In genomic region chr17:50740804-50741203, GRCm38 (mm10) we compare ENCODE assay signal across 25 mouse cellular contexts.
"Had no signal": no experiment of that assay in that cellular context is flagged by ENCODE, and none has a peak within 500 bp of the region (broad histone marks: within the 10 kb centered on the region; RNA-seq: fewer than 3 reads in every experiment).

No protein-coding gene starts in this region.

- ATAC-seq: forebrain, embryonic 13.5 days; forebrain, embryonic 14.5 days; forebrain, embryonic 15.5 days; forebrain, postnatal 0 days had no signal

- DNase-seq: cerebellum, adult 9-10 months; cerebellum, adult 9-11 months; cerebellum, postnatal 10 days; cerebellum, postnatal 14 days; cerebellum, postnatal 25 days; cerebellum, postnatal 36 days; embryo, embryonic 11 days; forebrain, postnatal 0 days; gastrocnemius, adult 2 months; gastrocnemius, postnatal 10 days; gastrocnemius, postnatal 14 days; gastrocnemius, postnatal 25 days; gastrocnemius, postnatal 36 days; heart, adult 18-20 months; heart, adult 2 months had no signal

- H3K4me2 ChIP-seq: embryonic facial prominence, embryonic 12.5 days; embryonic facial prominence, embryonic 13.5 days; embryonic facial prominence, embryonic 15.5 days; forebrain, embryonic 12.5 days; forebrain, embryonic 13.5 days; forebrain, embryonic 15.5 days had no signal

- H3K27ac ChIP-seq: embryonic facial prominence, embryonic 10.5 days; embryonic facial prominence, embryonic 12.5 days; embryonic facial prominence, embryonic 13.5 days; embryonic facial prominence, embryonic 15.5 days; forebrain, embryonic 10.5 days; forebrain, embryonic 12.5 days; forebrain, embryonic 13.5 days; forebrain, embryonic 15.5 days; gastrocnemius, adult 2 months; heart, adult 2 months had no signal

- H3K4me1 ChIP-seq: embryonic facial prominence, embryonic 12.5 days; forebrain, embryonic 12.5 days had no signal

- H3K27me3 ChIP-seq: embryonic facial prominence, embryonic 12.5 days; embryonic facial prominence, embryonic 13.5 days; embryonic facial prominence, embryonic 15.5 days; forebrain, embryonic 12.5 days; forebrain, embryonic 13.5 days; forebrain, embryonic 15.5 days had no signal

- H3K36me3 ChIP-seq: embryonic facial prominence, embryonic 15.5 days; forebrain, embryonic 10.5 days; forebrain, embryonic 12.5 days; forebrain, embryonic 15.5 days had no signal

- H3K4me3 ChIP-seq: embryonic facial prominence, embryonic 10.5 days; embryonic facial prominence, embryonic 12.5 days; embryonic facial prominence, embryonic 13.5 days; embryonic facial prominence, embryonic 15.5 days; erythroblast, embryonic 14.5 days; forebrain, embryonic 10.5 days; forebrain, embryonic 12.5 days; forebrain, embryonic 13.5 days; forebrain, embryonic 15.5 days; gastrocnemius, adult 2 months; heart, adult 2 months had no signal

- H3K9me3 ChIP-seq: embryonic facial prominence, embryonic 10.5 days; embryonic facial prominence, embryonic 12.5 days; embryonic facial prominence, embryonic 13.5 days; embryonic facial prominence, embryonic 15.5 days; forebrain, embryonic 10.5 days; forebrain, embryonic 12.5 days; forebrain, embryonic 13.5 days; forebrain, embryonic 15.5 days had no signal

- H3K9ac ChIP-seq: embryonic facial prominence, embryonic 12.5 days; embryonic facial prominence, embryonic 13.5 days; embryonic facial prominence, embryonic 15.5 days; forebrain, embryonic 12.5 days; forebrain, embryonic 13.5 days; forebrain, embryonic 15.5 days; forebrain, postnatal 0 days had no signal
